Mouse (Mus musculus) T-helper 17 cell (primary cell): Measurements from ENCODE around the gene Rpl18a.

Experiments
- in situ Hi-C, 2 experiments: fragments of 300-600 bp; cut with MboI, MseI; formaldehyde crosslinking; loops; 1 replicate in 1 of 2; 2 replicates in 1 of 2; pipeline ENCODE4 v1.15.1; 2025; ENCODE audit warnings: high pct_unique_total_duplicates in 2 of 2

The Rpl18a gene

DNA sequence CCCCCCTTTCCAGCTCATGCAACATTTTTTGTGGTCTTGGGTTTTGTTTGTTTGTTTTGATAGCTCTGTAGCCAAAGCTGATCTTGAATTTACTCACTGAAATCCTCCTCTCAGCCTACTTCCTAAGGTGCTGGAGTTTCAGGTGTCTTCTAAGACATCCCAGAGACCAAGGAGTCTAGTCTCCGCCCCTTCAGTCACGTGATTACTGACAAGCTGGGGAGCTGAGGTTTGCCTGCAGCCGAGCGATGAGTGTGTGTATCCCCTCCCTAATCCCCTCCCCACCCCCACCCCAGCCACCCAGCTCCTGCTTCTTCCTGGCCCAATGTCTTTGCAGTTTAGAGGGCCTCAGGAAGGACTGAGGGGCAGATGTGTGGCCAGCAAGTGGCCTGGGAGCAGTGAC lies 39.7 kb downstream of the Rpl18a start:
- in situ Hi-C loops = no loop called here

DNA sequence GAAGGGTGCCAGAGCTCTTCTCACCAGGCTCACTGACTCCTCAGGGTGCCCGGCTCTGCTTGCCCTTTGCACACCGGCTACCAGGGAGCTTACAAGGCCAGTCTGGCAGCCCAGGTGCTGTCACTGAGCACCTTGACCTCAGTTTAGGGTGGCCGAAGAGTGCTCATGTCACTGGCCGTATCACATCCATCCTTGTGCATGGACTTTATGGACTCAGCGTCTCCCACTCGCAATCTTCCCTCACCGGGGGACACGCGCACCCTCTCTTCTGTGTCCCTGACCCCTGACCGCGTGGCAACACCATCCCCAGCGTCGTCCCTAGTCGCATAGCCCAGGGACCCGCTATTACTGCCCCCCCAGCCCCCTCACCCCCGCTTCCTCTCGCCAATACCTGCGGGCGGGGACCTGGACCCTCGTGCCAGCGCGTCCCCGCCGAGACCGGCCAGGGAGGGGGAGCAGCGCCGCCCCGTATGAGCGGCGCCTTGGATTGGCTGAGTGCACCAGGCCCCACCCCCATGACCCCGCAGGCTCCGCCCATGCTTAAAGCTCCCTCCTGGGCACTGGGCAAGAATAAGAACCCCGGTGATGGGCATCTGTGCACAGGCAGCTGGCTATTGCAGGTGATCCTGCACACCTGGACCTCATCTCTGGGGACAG lies 40.5 kb downstream of the Rpl18a start:
- in situ Hi-C loops = no loop called here

DNA sequence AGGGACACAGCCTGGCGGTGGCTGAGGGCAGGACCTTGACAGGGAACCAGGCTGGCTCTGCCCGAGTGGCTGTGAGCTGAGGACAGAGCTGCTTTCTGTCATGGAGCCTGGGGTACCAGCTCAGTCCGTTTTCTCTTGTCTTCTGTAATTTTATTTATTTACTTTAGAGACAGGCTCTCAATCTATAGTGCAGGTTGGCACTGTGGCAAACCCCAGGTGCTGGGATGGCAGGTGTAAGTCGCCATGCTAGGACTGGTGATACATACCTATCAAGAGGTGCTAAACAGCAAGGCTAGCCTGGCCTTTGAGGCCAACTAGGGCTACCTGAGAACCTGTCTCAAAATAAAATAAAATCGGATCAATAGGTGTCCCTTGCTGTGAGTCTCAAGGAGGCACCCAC lies 41.2 kb downstream of the Rpl18a start:
- in situ Hi-C loops = no loop called here

DNA sequence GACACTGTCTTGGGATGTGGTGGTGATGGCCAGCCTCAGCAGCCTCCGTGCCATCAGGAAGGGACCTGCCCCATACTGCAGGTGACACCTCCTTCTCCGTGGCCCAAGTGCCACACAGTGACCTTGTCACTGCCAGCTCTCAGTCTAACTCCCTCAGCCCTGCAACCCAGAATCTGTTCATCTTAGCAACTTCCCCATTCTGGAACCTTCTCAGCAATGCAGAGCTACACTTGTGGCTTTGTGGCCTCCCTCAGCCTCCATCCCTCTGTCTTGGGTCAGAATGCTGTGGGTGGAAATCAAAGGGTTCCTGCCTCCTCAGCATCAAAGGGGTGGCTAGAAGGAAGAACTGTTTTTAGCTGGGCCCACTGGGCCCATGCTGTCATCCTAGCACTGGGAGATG lies 43.3 kb downstream of the Rpl18a start:
- in situ Hi-C loops = no loop called here

DNA sequence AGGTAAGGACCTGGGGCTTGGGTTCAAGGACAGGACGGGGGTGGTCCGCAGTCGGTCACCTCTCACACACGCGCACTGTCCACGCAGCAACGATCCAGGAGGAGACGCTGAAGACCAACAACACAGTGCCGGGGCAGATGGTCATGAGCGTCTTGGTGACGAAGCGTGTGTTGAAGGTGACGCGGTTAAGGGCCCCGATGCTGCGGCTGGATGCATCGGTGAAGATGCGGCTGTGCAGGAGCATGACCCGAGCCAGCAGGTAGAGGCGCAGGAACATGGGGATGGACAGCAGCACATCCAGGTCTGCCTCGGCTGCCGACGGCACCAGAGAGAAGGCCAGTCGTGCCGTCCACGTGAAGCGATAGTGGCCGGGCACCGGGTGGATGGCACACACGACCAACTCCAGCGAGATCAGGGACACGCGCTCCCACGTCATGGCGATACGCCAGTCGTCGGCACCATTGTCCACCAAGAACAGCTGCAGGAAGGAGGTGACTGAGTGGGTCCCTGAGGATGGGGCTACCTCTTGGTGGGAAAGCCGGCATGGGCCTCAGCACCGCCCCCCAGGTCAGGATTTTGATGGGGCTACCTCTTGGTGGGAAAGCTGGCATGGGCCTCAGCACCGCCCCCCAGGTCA lies 44.5 kb downstream of the Rpl18a start:
- in situ Hi-C loops = no loop called here

DNA sequence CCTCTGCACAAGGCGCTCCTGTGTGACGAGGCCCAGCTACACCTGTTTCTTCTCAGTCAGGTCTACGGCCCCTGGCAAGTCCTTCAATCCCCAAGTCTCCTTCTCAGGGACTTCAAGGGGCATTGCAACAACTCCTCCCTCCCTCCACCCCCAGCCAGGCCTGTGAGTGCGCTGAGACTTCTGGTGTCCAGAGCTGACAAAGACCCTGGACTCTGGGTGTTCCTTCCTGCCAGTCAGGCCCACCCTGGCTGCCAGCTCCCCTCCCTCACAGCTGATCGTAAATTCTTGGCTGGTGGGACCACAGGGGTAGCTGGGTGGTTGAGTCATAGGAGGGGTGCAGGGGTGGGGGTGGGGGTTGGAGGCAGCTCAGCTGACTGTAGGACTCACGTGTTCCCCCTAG lies 45.4 kb downstream of the Rpl18a start:
- in situ Hi-C loops = no loop called here

DNA sequence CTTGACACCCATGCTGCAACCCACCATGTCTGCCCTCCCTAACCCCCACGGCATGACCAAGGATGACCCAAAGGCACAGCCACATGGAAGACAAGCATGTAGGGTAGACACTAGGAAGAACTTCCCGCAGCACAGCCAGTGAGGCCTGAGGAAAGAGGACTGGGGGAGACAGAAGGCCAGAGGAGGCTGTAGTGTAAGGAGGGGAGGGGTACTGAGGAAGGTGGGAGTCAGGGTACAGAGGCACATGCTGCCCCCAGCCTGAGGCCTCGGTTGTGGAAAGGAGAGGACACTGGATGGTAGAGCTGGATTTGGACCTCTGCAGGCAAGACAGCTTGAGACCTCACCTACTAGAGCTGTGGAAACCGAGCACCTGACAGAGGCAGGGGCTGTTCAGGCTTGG lies 46.3 kb downstream of the Rpl18a start:
- in situ Hi-C loops = no loop called here

DNA sequence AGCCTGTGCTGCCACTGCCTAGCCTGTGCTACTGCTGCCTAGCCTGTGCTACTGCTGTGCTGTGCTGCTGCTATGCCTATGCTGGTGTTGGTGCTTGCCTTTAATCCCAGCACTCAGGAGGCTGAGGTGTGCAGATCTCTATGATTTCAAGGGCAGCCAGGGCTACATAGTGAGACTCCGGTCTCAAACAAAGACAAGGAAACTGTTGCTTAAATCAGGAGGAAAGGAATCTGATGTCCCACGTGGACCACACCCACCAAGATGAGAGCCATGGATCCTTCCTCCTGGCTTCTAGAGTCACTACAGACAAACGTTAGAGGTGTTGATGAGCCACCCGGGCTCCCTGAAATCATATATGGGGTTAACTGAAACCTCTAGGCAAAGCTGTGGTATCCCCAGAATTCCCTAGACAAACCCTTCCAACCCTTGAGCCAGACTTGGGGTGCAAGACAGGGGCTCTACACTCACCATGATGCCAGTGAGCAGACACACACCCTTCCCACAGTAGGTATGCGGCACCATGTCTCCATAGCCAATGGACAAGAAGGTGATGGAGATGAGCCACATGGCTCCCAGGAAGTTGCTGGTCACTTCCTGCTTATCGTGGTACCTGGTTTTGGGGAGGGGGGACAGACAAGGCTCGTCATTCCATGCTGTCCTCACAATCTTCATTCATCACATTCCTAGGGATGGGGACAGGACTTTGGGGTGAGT lies 46.9 kb downstream of the Rpl18a start:
- in situ Hi-C loops = no loop called here

DNA sequence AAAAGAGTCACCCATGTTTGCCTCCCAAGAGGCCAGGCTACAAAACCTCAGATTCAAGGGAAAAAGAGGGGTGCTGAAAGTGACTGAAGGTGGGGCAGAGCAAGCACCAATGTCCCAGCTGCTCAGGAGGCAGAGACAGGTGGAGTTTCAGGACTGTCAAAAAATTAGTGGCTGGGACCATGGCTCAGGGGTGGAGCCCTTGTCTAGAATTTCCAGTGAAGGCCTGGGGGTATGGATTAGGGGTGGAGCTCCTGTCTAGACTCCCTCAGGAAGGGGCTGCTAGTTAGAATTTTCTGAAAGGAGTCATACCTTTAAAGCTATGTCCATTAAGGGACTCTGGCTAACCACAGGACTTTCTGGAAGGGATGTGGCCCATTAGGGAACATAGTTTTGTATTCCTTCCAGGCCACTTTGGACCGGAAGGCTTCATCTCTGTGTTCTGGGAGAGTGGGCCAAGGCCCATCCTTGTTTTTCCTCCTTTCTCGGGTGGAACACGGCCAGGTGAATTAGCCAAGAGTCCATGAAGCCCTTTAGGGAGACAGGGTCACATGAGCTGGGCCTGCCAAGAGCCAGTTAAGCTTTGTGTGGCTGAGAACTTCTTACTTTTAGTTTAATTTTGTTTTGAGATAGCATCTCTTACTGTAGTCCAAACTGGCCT lies 47.8 kb downstream of the Rpl18a start:
- in situ Hi-C loops = no loop called here

DNA sequence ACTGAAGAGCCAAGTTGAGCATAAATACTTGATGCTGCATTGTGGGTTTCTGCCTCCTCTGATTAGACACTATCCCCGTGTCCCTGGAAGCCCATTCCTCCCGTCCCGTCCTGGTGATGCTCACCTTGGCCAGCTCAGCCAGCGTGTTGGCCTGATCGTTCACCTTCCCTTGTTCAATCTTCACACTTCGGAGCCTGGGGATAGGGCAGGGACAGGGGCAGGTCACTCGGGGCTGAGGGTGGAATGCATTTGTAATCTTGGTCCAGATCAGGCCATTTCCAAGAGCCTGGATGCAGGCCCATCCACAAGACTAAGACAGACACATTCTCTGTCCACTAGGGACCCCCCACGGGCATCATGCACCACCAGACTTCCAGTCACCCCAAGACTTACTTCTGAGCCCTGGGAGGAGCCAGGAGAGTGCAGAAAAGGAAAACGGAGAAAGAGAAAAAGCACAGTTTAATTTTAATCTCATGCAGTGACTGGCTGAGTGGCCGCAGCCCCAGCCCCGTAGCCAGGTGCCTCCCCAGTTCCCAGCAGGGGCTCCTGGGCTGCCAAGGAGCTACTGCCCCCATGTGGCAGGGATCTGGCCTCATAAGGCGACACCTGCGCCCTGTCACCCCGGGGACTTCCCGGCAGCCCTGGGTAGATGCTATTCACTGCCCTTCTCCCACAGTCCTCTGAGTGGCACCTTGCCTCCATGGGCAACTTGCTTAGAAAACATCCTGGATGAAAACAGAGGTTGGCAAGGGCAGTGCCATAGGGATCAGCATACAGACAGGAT lies 50.6 kb downstream of the Rpl18a start:
- in situ Hi-C loops = no loop called here

DNA sequence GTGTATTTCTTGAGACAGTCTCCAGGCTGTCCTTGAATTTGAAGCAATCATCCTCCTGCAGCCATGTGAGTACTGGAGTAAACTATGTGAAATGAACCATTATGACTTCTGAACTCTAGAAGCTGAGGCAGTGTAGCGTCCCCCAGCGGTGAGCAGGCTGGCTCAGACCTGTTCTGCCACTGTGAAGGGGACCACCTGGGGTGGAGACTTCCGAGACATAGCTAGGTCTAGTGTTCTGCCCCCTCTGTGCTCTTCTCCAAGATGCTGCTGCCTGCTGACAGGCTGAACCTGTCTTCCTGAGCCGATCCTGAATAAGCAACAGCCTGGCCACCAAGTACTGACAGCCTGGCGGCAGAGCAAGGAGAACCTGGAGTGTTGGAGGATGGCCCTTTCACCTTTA lies 52.1 kb downstream of the Rpl18a start:
- in situ Hi-C loops = no loop called here
